Mouse (Mus musculus): ENCODE data around the gene Tas2r120. TPM values are rescaled to one million over a fixed set of nuclear protein-coding genes. Genes with fewer than 3 reads are reported as not detected.
"Not testable (repeated sequence)": the region's sequence is repeated elsewhere in the genome, so short reads cannot be mapped to it uniquely, and the experiment has no call there.

Tas2r120 gene
- not detected for total RNA-seq (2021)

GRCm38 (mm10) chr6:132656653-132657052, at the start of gene Tas2r120:
Tas2r120 (plus strand) TSS chr6:132656953.
- DNase-seq = no peak

GRCm38 (mm10) chr6:132649399-132649798, 7.4 kb upstream of the Tas2r120 start:
- DNase-seq = no peak

- DNase-seq = no peak
These were observed 5.3 kb upstream of the Tas2r120 start, which contains the start of gene A630073D07Rik for GRCm38 (mm10) chr6:132651426-132651825. A630073D07Rik (minus strand) TSS chr6:132651526.

GRCm38 (mm10) chr6:132691596-132691995, 34.8 kb downstream of the Tas2r120 start:
- not testable (repeated sequence) for DNase-seq

GRCm38 (mm10) chr6:132700907-132701306, 44.2 kb downstream of the Tas2r120 start, which contains the start of gene Tas2r121:
Tas2r121 (minus strand) TSS chr6:132701007.
- no peak for DNase-seq

Other genes with a start within 250 kb of the Tas2r120 start
- gene Prh1, start 87.1 kb upstream of the Tas2r120 start, total RNA-seq (2021) = not detected
- gene Prp2, start 61.0 kb upstream of the Tas2r120 start, total RNA-seq (2021) = not detected
- not detected for gene A630073D07Rik, start 5.4 kb upstream of the Tas2r120 start, total RNA-seq (2021)
- gene Tas2r121, start 44.1 kb downstream of the Tas2r120 start, total RNA-seq (2021) = not detected
- not detected for gene Tas2r122, start 55.0 kb downstream of the Tas2r120 start, total RNA-seq (2021)
- not detected for gene Tas2r115, start 81.1 kb downstream of the Tas2r120 start, total RNA-seq (2021)
- gene Tas2r124, start 97.8 kb downstream of the Tas2r120 start, total RNA-seq (2021) = not detected
- not detected for gene Tas2r102, start 105.2 kb downstream of the Tas2r120 start, total RNA-seq (2021)
- not detected for gene Tas2r136, start 121.2 kb downstream of the Tas2r120 start, total RNA-seq (2021)
- gene Tas2r117, start 145.9 kb downstream of the Tas2r120 start, total RNA-seq (2021) = not detected
- not detected for gene Tas2r123, start 190.2 kb downstream of the Tas2r120 start, total RNA-seq (2021)
- gene Tas2r116, start 198.5 kb downstream of the Tas2r120 start, total RNA-seq (2021) = not detected
- not detected for gene Tas2r110, start 211.1 kb downstream of the Tas2r120 start, total RNA-seq (2021)
- not detected for gene Tas2r113, start 236.1 kb downstream of the Tas2r120 start, total RNA-seq (2021)

Data from layer of hippocampus, postnatal 36 days (tissue).